Mouse (Mus musculus) right cerebral cortex, adult 2 months (tissue): ENCODE results near the gene Mab21l3.

Experiments used
- DNase-seq, 2 experiments: peaks; one replicate each; pipeline ENCODE4 v3.0.0; 2021 to 2022; ENCODE audit warnings: low spot score in 2 of 2

Mab21l3 gene

GRCm38 (mm10) chr3:101848816-101849215, at the start of gene Mab21l3:
Mab21l3 (minus strand) TSS chr3:101848959.
- no peak for DNase-seq

GRCm38 (mm10) chr3:101897377-101897974, 48.7 kb upstream of the Mab21l3 start:
- no peak for DNase-seq

- peak; percentile 76 to 80 for DNase-seq
Measured at GRCm38 (mm10) chr3:101896893-101897292, 48.1 kb upstream of the Mab21l3 start.

- DNase-seq = no peak
Measured at GRCm38 (mm10) chr3:101895376-101895910, 46.7 kb upstream of the Mab21l3 start.

- DNase-seq = peak; percentile 20 to 25
Measured at GRCm38 (mm10) chr3:101885591-101885990, 36.8 kb upstream of the Mab21l3 start.

GRCm38 (mm10) chr3:101885041-101885440, 36.3 kb upstream of the Mab21l3 start:
- DNase-seq = no peak

- no peak for DNase-seq
Measured at GRCm38 (mm10) chr3:101883902-101884301, 35.1 kb upstream of the Mab21l3 start.

- DNase-seq = no peak
Measured at GRCm38 (mm10) chr3:101881721-101882120, 33.0 kb upstream of the Mab21l3 start.

- DNase-seq = no peak
Measured at GRCm38 (mm10) chr3:101880818-101881217, 32.1 kb upstream of the Mab21l3 start.

GRCm38 (mm10) chr3:101878136-101878535, 29.4 kb upstream of the Mab21l3 start:
- DNase-seq = no peak

- DNase-seq = no peak
Measured at GRCm38 (mm10) chr3:101876459-101877285, 27.9 kb upstream of the Mab21l3 start.

- DNase-seq = no peak
Measured at GRCm38 (mm10) chr3:101875258-101875920, 26.6 kb upstream of the Mab21l3 start.

- peak in 1 of 2 experiments; percentile 21 for DNase-seq
Measured at GRCm38 (mm10) chr3:101873061-101873675, 24.4 kb upstream of the Mab21l3 start.

- no peak for DNase-seq
Measured at GRCm38 (mm10) chr3:101871951-101872350, 23.2 kb upstream of the Mab21l3 start.

GRCm38 (mm10) chr3:101867001-101867421, 18.3 kb upstream of the Mab21l3 start:
- peak; percentile 41 to 48 for DNase-seq

GRCm38 (mm10) chr3:101861856-101862255, 13.1 kb upstream of the Mab21l3 start:
- no peak for DNase-seq

GRCm38 (mm10) chr3:101860151-101860550, 11.4 kb upstream of the Mab21l3 start:
- peak; percentile 32 to 61 for DNase-seq

- DNase-seq = no peak
Measured at GRCm38 (mm10) chr3:101859740-101860139, 11.0 kb upstream of the Mab21l3 start.

GRCm38 (mm10) chr3:101854075-101854474, 5.3 kb upstream of the Mab21l3 start:
- DNase-seq = no peak

- DNase-seq = no peak
Measured at GRCm38 (mm10) chr3:101851363-101851762, 2.6 kb upstream of the Mab21l3 start.

GRCm38 (mm10) chr3:101846096-101846495, 2.7 kb downstream of the Mab21l3 start:
- no peak for DNase-seq
